In genomic region chr2:155098720-155099380, GRCm38 (mm10) we compare ENCODE assay signal across 12 mouse cellular contexts. TPM values are rescaled to one million over a fixed set of nuclear protein-coding genes. Genes with fewer than 3 reads are reported as not detected.
A peak's percentile ranks its signal among the peaks of the same experiment; 100 is the strongest.
DNase-seq lines count a peak whose midpoint lies in the region; ATAC-seq and TF ChIP-seq lines count a peak whose summit lies in the region.
"Had no signal": no experiment of that assay in that cellular context is flagged by ENCODE, and none has a peak within 500 bp of the region (broad histone marks: within the 10 kb centered on the region; RNA-seq: fewer than 3 reads in every experiment).

No protein-coding gene starts in this region.

- H3K4me3 ChIP-seq in hindbrain, postnatal 0 days (ENCODE audit: low read length): no peak overlapping the region
- no peak overlapping the region for H3K4me3 ChIP-seq in hindbrain, embryonic 10.5 days
- H3K4me3 ChIP-seq in heart, embryonic 11.5 days (ENCODE audit: low read depth, low read length): no peak overlapping the region
- H3K4me3 ChIP-seq: intestine, embryonic 15.5 days; liver, embryonic 15.5 days; neural tube, embryonic 15.5 days had no signal

- DNase-seq in hindbrain, postnatal 0 days (ENCODE audit: low spot score): peak; percentile 21
- no peak for DNase-seq in hindbrain, embryonic 10.5 days (ENCODE audit: low spot score)
- peak; percentile 37 for DNase-seq in thymus, postnatal 0 days (ENCODE audit: low spot score)
- no peak for DNase-seq in thymus, adult 18-20 months
- peak; percentile 40 for DNase-seq in embryo, embryonic 10.5 days (ENCODE audit: low spot score)
- DNase-seq in thymus, postnatal 4 days: peak; percentile 20
- no peak for DNase-seq in spleen, adult 18-20 months
- DNase-seq: gastrocnemius, postnatal 10 days had no signal

- no peaks in the 10 kb centered on the region for H3K36me3 ChIP-seq in hindbrain, postnatal 0 days (ENCODE audit: insufficient read depth, low read length)
- no peaks in the 10 kb centered on the region for H3K36me3 ChIP-seq in hindbrain, embryonic 10.5 days
- H3K36me3 ChIP-seq in heart, embryonic 11.5 days (ENCODE audit: control insufficient read depth, insufficient read depth, low read length): no peaks in the 10 kb centered on the region
- H3K36me3 ChIP-seq: intestine, embryonic 15.5 days; liver, embryonic 15.5 days; neural tube, embryonic 15.5 days had no signal

- H3K4me1 ChIP-seq in hindbrain, postnatal 0 days (ENCODE audit: insufficient read depth, low read length): no peaks in the 10 kb centered on the region
- no peaks in the 10 kb centered on the region; the same call in 1 of the 2 replicates for H3K4me1 ChIP-seq in hindbrain, embryonic 10.5 days (replicated peaks)
- peaks cover 12% of the 10 kb centered on the region; the same call in 1 of the 2 replicates for H3K4me1 ChIP-seq in heart, embryonic 11.5 days (ENCODE audit: control insufficient read depth, insufficient read depth, low read length)
- H3K4me1 ChIP-seq: intestine, embryonic 15.5 days; neural tube, embryonic 15.5 days had no signal

- no peak overlapping the region for H3K27ac ChIP-seq in hindbrain, postnatal 0 days
- H3K27ac ChIP-seq in hindbrain, embryonic 10.5 days: no peak overlapping the region
- H3K27ac ChIP-seq in heart, embryonic 11.5 days (ENCODE audit: low read depth, low read length): no peak overlapping the region
- H3K27ac ChIP-seq: liver, embryonic 15.5 days; neural tube, embryonic 15.5 days had no signal

- ATAC-seq in hindbrain, postnatal 0 days: no peak
- no peak for ATAC-seq in heart, embryonic 11.5 days (replicated peaks; ENCODE audit: insufficient number of reproducible peaks, low FRiP score, low TSS enrichment)
- ATAC-seq: intestine, embryonic 15.5 days had no signal

- no peak overlapping the region for H3K4me2 ChIP-seq in hindbrain, postnatal 0 days (ENCODE audit: low read depth, low read length)
- no peak overlapping the region for H3K4me2 ChIP-seq in heart, embryonic 11.5 days
- H3K4me2 ChIP-seq: intestine, embryonic 15.5 days; liver, embryonic 15.5 days; neural tube, embryonic 15.5 days had no signal

- no peaks in the 10 kb centered on the region for H3K9me3 ChIP-seq in hindbrain, postnatal 0 days (ENCODE audit: low read length)
- H3K9me3 ChIP-seq in hindbrain, embryonic 10.5 days: no peaks in the 10 kb centered on the region
- no peaks in the 10 kb centered on the region for H3K9me3 ChIP-seq in heart, embryonic 11.5 days (replicated peaks; ENCODE audit: control insufficient read depth, low read length)
- H3K9me3 ChIP-seq: intestine, embryonic 15.5 days; liver, embryonic 15.5 days; neural tube, embryonic 15.5 days had no signal

- H3K27me3 ChIP-seq in hindbrain, postnatal 0 days (ENCODE audit: insufficient read depth, low read length): no peaks in the 10 kb centered on the region
- no peaks in the 10 kb centered on the region for H3K27me3 ChIP-seq in hindbrain, embryonic 10.5 days (ENCODE audit: insufficient read depth, poor library complexity, severe bottlenecking)
- no peaks in the 10 kb centered on the region for H3K27me3 ChIP-seq in heart, embryonic 11.5 days (ENCODE audit: control insufficient read depth, insufficient read depth, low read length)
- H3K27me3 ChIP-seq: intestine, embryonic 15.5 days; liver, embryonic 15.5 days; neural tube, embryonic 15.5 days had no signal

- TF ChIP-seq CTCF in hindbrain, postnatal 0 days (IDR thresholded peaks at IDR 0.05; ENCODE audit: low read depth): peak; percentile 51

- WGBS in hindbrain, postnatal 0 days: 79% methylated on average over 9 of the region's 9 CpGs
- 85% methylated on average over 9 of the region's 9 CpGs for WGBS in hindbrain, embryonic 10.5 days
- 76% methylated on average over 9 of the region's 9 CpGs for WGBS in heart, embryonic 11.5 days (ENCODE audit: insufficient replicate concordance)

- H3K9ac ChIP-seq in hindbrain, postnatal 0 days (replicated peaks; ENCODE audit: low read length): no peak overlapping the region
- no peak overlapping the region for H3K9ac ChIP-seq in heart, embryonic 11.5 days (ENCODE audit: low read depth, low read length)
- H3K9ac ChIP-seq: intestine, embryonic 15.5 days; liver, embryonic 15.5 days; neural tube, embryonic 15.5 days had no signal

RNA-seq across cellular contexts. Expression of gene Ahcy, which starts 24.6 kb away (rescaled TPM):
- 62.3 and 68.0 TPM in 2 replicates for total RNA-seq in hindbrain, postnatal 0 days (2014; rRNA removed)
- 29.6 and 31.1 TPM in 2 replicates for polyA plus RNA-seq in hindbrain, postnatal 0 days (2015; fragmentation: Nextera tagmentation; extraction: Ambion mirVana)
- polyA plus RNA-seq in hindbrain, embryonic 10.5 days (2016; fragmentation: Nextera tagmentation; extraction: Ambion mirVana): 85.0 and 105 TPM in 2 replicates
- 50.9 and 53.8 TPM in 2 replicates for polyA plus RNA-seq in thymus, postnatal 0 days (2015; fragmentation: Nextera tagmentation; extraction: Ambion mirVana)
- 59.0 and 59.8 TPM in 2 replicates for polyA plus RNA-seq in heart, embryonic 11.5 days (2014; fragmentation: Nextera tagmentation; extraction: Ambion mirVana)

RNA-seq across cellular contexts. Expression of gene Itch, which starts 34.5 kb away (rescaled TPM):
- total RNA-seq in hindbrain, postnatal 0 days (2014; rRNA removed): 31.4 and 32.5 TPM in 2 replicates
- 22.2 and 22.5 TPM in 2 replicates for polyA plus RNA-seq in hindbrain, postnatal 0 days (2015; fragmentation: Nextera tagmentation; extraction: Ambion mirVana)
- polyA plus RNA-seq in hindbrain, embryonic 10.5 days (2016; fragmentation: Nextera tagmentation; extraction: Ambion mirVana): 50.9 and 55.8 TPM in 2 replicates
- polyA plus RNA-seq in thymus, postnatal 0 days (2015; fragmentation: Nextera tagmentation; extraction: Ambion mirVana): 30.8 and 36.7 TPM in 2 replicates
- 40.4 and 41.0 TPM in 2 replicates for polyA plus RNA-seq in heart, embryonic 11.5 days (2014; fragmentation: Nextera tagmentation; extraction: Ambion mirVana)

Comparison
In these comparisons a context has a peak if more than half of its experiments do, and no peak if none do; other contexts are left out.
1. DNase-seq: peak in hindbrain, postnatal 0 days (single experiment), thymus, postnatal 0 days (single experiment), embryo, embryonic 10.5 days (single experiment) and thymus, postnatal 4 days (single experiment); none in hindbrain, embryonic 10.5 days (single experiment), thymus, adult 18-20 months (0 of 2) and spleen, adult 18-20 months (0 of 2).